Mouse (Mus musculus) CD4-positive, CD25-positive, alpha-beta regulatory T cell, adult 9 weeks (primary cell): ENCODE measurements around the gene Kdr. TPM values are rescaled to one million over a fixed set of nuclear protein-coding genes. Genes with fewer than 3 reads are reported as not detected.

ENCODE experiments used
- polyA plus RNA-seq: library from polyadenylated mRNA; unstranded; fragments of 100-300 nt; shearing (Covaris generic); gene quantifications from one replicate; pipeline ENCODE4 v1.2.1, GENCODE M21; 2017

The Kdr gene
- 0.05 TPM for polyA plus RNA-seq

DNA sequence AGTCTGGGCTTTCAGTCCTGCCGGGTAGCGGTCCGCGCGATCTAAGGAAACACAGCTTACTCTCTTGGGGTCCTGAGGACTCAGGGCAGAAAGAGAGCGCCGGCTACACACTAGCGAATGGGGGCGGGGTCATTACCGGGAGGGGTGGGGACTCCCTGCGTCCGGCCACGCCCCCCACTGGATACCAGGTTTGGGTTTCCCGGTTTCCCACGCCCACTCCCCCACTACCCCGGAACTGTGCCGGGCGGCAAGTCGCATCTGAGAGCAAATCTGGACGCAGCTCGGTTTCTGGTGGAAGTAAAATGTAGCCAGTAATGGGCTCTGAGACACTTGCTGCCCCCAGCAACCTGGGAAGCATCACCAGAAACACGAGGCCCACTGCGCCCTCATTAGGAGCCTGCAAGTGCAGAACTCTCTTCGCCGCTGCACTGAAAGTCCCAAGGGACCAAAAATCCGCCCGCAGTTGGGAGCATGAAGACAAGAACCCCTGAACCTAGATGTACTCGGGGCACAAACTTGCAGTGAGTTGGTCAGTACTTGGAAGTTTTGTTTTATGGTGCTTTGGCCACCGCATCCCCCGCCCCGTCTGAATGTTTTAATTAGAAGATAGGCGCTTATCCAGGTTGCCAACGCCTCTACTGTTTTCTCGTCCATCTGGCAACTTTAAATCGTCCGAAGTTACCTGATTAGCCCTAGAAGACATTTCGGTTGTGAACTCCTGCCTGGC lies at the start of gene Kdr:
Gene Kdr, minus strand, starts transcription at position 85 of the 727 bp plus-strand sequence.

Other genes starting within 250 kb of the Kdr start
- 23.1 TPM for gene Srd5a3, start 161.8 kb upstream of the Kdr start, polyA plus RNA-seq
- gene Tmem165, start 205.4 kb upstream of the Kdr start, polyA plus RNA-seq: 5.7 TPM